Comparison of ENCODE assay signal across 21 mouse cellular contexts in genomic region chr9:113663476-113663875, GRCm38 (mm10).
"Had no signal": no experiment of that assay in that cellular context is flagged by ENCODE, and none has a peak within 500 bp of the region (broad histone marks: within the 10 kb centered on the region; RNA-seq: fewer than 3 reads in every experiment).

No protein-coding gene starts in this region.

- DNase-seq: kidney, adult 18-20 months; kidney, postnatal 10 days; kidney, postnatal 4 days; left cerebral cortex, postnatal 4 days; liver, postnatal 0 days; lung, embryonic 14.5 days; lung, postnatal 36 days; thymus, adult 2 months; thymus, postnatal 14 days had no signal

- H3K27ac ChIP-seq: limb, embryonic 12.5 days; limb, embryonic 15.5 days; liver, embryonic 14.5 days; midbrain, embryonic 12.5 days; midbrain, embryonic 15.5 days; neural tube, embryonic 12.5 days; neural tube, embryonic 15.5 days; stomach, postnatal 0 days had no signal

- ATAC-seq: inflammation-experienced regulatory T-cells, adult 6 months; intestine, embryonic 16.5 days; liver, postnatal 0 days; lung, postnatal 0 days; midbrain, embryonic 15.5 days had no signal

- H3K4me3 ChIP-seq: limb, embryonic 12.5 days; limb, embryonic 15.5 days; midbrain, embryonic 12.5 days; midbrain, embryonic 15.5 days; neural tube, embryonic 12.5 days; neural tube, embryonic 15.5 days had no signal

- H3K4me1 ChIP-seq: limb, embryonic 12.5 days; limb, embryonic 15.5 days; midbrain, embryonic 12.5 days; midbrain, embryonic 15.5 days; neural tube, embryonic 12.5 days; neural tube, embryonic 15.5 days had no signal

- H3K27me3 ChIP-seq: limb, embryonic 12.5 days; limb, embryonic 15.5 days; midbrain, embryonic 12.5 days; midbrain, embryonic 15.5 days; neural tube, embryonic 12.5 days; neural tube, embryonic 15.5 days had no signal

- H3K9ac ChIP-seq: limb, embryonic 12.5 days; limb, embryonic 15.5 days; liver, embryonic 14.5 days; liver, postnatal 0 days; lung, embryonic 14.5 days; midbrain, embryonic 12.5 days; midbrain, embryonic 15.5 days; neural tube, embryonic 12.5 days; neural tube, embryonic 15.5 days had no signal

- H3K9me3 ChIP-seq: limb, embryonic 12.5 days; limb, embryonic 15.5 days; neural tube, embryonic 12.5 days had no signal

- H3K4me2 ChIP-seq: limb, embryonic 12.5 days; limb, embryonic 15.5 days; liver, embryonic 11.5 days; lung, embryonic 14.5 days; midbrain, embryonic 12.5 days; midbrain, embryonic 15.5 days; neural tube, embryonic 12.5 days; neural tube, embryonic 15.5 days had no signal
